ENCODE assay signal across 30 mouse cellular contexts in the genomic region with DNA sequence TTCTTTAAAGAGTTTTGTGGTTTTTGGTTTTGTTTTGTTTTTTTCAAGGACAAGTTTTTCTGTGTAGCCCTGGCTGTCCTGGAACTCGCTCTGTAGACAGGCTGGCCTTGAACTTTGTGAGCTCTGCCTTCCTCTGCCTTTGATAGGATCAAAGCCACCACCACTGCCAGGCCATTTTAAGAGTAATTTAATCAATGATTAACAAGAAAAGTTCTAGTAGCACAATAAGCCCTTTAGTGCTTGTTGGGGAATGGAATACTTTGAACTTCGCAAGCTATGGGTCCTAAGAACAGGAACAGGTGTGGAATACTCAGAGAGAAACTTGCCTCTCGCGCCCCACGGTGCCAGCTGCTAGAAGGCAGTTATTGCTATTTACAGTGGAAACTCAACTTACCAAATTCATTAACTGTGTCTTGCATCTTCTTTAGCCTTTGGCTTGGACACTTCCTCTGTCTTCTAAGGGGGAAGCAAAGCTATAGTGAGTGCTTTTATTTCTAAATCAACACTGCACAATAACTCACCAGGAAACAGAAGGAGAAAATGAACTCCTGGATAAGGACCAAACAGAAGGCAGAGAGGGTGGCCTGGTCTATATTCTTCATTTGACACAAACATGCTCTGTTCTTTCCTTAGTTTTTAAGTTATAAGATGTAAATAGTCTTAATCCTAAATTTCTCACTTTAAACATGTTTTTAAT. TPM values are rescaled to one million over a fixed set of nuclear protein-coding genes. Genes with fewer than 3 reads are reported as not detected.
DNase-seq lines count a peak whose midpoint lies in the region; ATAC-seq and TF ChIP-seq lines count a peak whose summit lies in the region.
"Had no signal": no experiment of that assay in that cellular context is flagged by ENCODE, and none has a peak within 500 bp of the region (broad histone marks: within the 10 kb centered on the region; RNA-seq: fewer than 3 reads in every experiment).

No protein-coding gene starts in this region.

- TF ChIP-seq CTCF in kidney, adult 2 months (conservative IDR thresholded peaks at IDR 0.05; ENCODE audit: insufficient read depth, insufficient read length, low read depth, low read length): no peak
- TF ChIP-seq CTCF in small intestine, adult 2 months (IDR thresholded peaks at IDR 0.05; ENCODE audit: extremely low read depth, insufficient read length, insufficient replicate concordance, low read depth, low read length): no peak
- TF ChIP-seq CTCF in gastrocnemius, adult 2 months (IDR thresholded peaks at IDR 0.05): no peak

- no peak overlapping the region for H3K27ac ChIP-seq in kidney, adult 2 months (ENCODE audit: insufficient read depth, low read depth, low read length)
- H3K27ac ChIP-seq in small intestine, adult 2 months (ENCODE audit: insufficient read depth, low read depth, low read length): peak overlapping the region; percentile 82
- no peak overlapping the region for H3K27ac ChIP-seq in gastrocnemius, adult 2 months
- H3K27ac ChIP-seq: embryonic facial prominence, embryonic 10.5 days; embryonic facial prominence, embryonic 15.5 days; forebrain, embryonic 12.5 days; heart, embryonic 10.5 days; heart, embryonic 15.5 days; limb, embryonic 10.5 days; limb, embryonic 15.5 days; liver, embryonic 15.5 days; neural tube, embryonic 15.5 days; stomach, postnatal 0 days had no signal

- intact Hi-C loops in gastrocnemius, adult 2 months (cut with DNase I): no loop called here

- H3K36me3 ChIP-seq in kidney, adult 2 months (ENCODE audit: control insufficient read depth, insufficient read depth, low read length): peaks cover 10% of the 10 kb centered on the region
- H3K36me3 ChIP-seq in small intestine, adult 2 months (ENCODE audit: control insufficient read depth, insufficient read depth, low read length): peaks cover 36% of the 10 kb centered on the region
- H3K36me3 ChIP-seq: forebrain, embryonic 12.5 days; limb, embryonic 10.5 days; neural tube, embryonic 15.5 days had no signal

- WGBS in kidney, adult 2 months: 83% methylated on average over 5 of the region's 5 CpGs
- WGBS in small intestine, adult 2 months: 29% methylated on average over 5 of the region's 5 CpGs

- H3K4me3 ChIP-seq in kidney, adult 2 months (ENCODE audit: insufficient read depth, low read depth, low read length): no peak overlapping the region
- H3K4me3 ChIP-seq in small intestine, adult 2 months (ENCODE audit: low read depth, low read length): no peak overlapping the region
- no peak overlapping the region for H3K4me3 ChIP-seq in gastrocnemius, adult 2 months
- H3K4me3 ChIP-seq: embryonic facial prominence, embryonic 10.5 days; embryonic facial prominence, embryonic 15.5 days; forebrain, embryonic 12.5 days; heart, embryonic 10.5 days; heart, embryonic 15.5 days; limb, embryonic 10.5 days; limb, embryonic 15.5 days; liver, embryonic 15.5 days; neural tube, embryonic 15.5 days had no signal

- DNase-seq in kidney, adult 2 months: peak; percentile 2
- no peak for DNase-seq in kidney, adult 11 months
- peak; percentile 22 for DNase-seq in A20 (ENCODE audit: low read depth, low spot score)
- peak; percentile 5 for DNase-seq in adrenal gland, postnatal 25 days
- no peak for DNase-seq in gastrocnemius, adult 2 months
- DNase-seq: cerebellum, adult 18-20 months; cerebellum, postnatal 25 days; gastrocnemius, postnatal 25 days; heart, adult 11 months; kidney, postnatal 4 days; lung, embryonic 14.5 days; lung, postnatal 14 days; midbrain, embryonic 14.5 days; right cerebral cortex, adult 18-20 months; thymus, adult 2 months; thymus, postnatal 4 days had no signal

- H3K27me3 ChIP-seq in kidney, adult 2 months (replicated peaks; ENCODE audit: control insufficient read depth, insufficient read depth, low read length): no peaks in the 10 kb centered on the region
- no peaks in the 10 kb centered on the region for H3K27me3 ChIP-seq in small intestine, adult 2 months (ENCODE audit: control insufficient read depth, insufficient read depth, low read length)
- H3K27me3 ChIP-seq: CH12.LX; embryonic facial prominence, embryonic 15.5 days; forebrain, embryonic 12.5 days; heart, embryonic 15.5 days; limb, embryonic 15.5 days; liver, embryonic 15.5 days; neural tube, embryonic 15.5 days had no signal

- no peaks in the 10 kb centered on the region for H3K4me1 ChIP-seq in kidney, adult 2 months (ENCODE audit: control insufficient read depth, insufficient read depth, low read length)
- 0 out of 2 replicates have a peak, but pooled peaks cover 1% of the 10 kb centered on the region for H3K4me1 ChIP-seq in small intestine, adult 2 months (ENCODE audit: control insufficient read depth, insufficient read depth, insufficient read length, low read length)
- H3K4me1 ChIP-seq: embryonic facial prominence, embryonic 10.5 days; embryonic facial prominence, embryonic 15.5 days; forebrain, embryonic 12.5 days; heart, embryonic 10.5 days; heart, embryonic 15.5 days; limb, embryonic 10.5 days; limb, embryonic 15.5 days; liver, embryonic 15.5 days; neural tube, embryonic 15.5 days had no signal

- TF ChIP-seq POLR2A in kidney, adult 2 months (IDR thresholded peaks at IDR 0.05; ENCODE audit: low read depth, low read length): no peak
- TF ChIP-seq POLR2A in small intestine, adult 2 months (IDR thresholded peaks at IDR 0.05; ENCODE audit: low read depth, low read length): no peak

- no peak for ATAC-seq in monocyte, adult 5-6 weeks (replicated peaks; ENCODE audit: insufficient number of reproducible peaks, low FRiP score, low TSS enrichment, poor library complexity, severe bottlenecking)
- ATAC-seq: hindbrain, embryonic 16.5 days had no signal

RNA-seq across cellular contexts. Expression of a gene that starts 56.3 kb away (rescaled TPM):
- polyA plus RNA-seq in kidney, adult 2 months (2012; rRNA removed): 11.0 and 13.3 TPM in 2 replicates
- 62.5 and 79.6 TPM in 2 replicates for total RNA-seq in adrenal gland, postnatal 25 days (2021)
- polyA plus RNA-seq in small intestine, adult 2 months (2012; rRNA removed): 7.6 and 16.2 TPM in 2 replicates
- total RNA-seq in monocyte, adult 5-6 weeks (2017): 68.3 to 110 TPM (median 87.4 TPM) in 3 replicates
- total RNA-seq in gastrocnemius, adult 2 months (2021): 10 to 100 TPM; 23.5 to 37.2 TPM

Comparison
In these comparisons a context has a peak if more than half of its experiments do, and no peak if none do; other contexts are left out.
1. DNase-seq: peak in kidney, adult 2 months (single experiment), A20 (single experiment) and adrenal gland, postnatal 25 days (single experiment); none in kidney, adult 11 months (single experiment) and gastrocnemius, adult 2 months (single experiment).